Mouse (Mus musculus): ENCODE data around the gene Pts.

- TF ChIP-seq POLR2A (IDR thresholded peaks at IDR 0.05; ENCODE audit: borderline replicate concordance, insufficient read depth, low read length), result no peak
- no peak for TF ChIP-seq CTCF (IDR thresholded peaks at IDR 0.05; ENCODE audit: borderline replicate concordance, insufficient read depth, low read depth, low read length)
Measured at GRCm38 (mm10) chr9:50498815-50499214, 29.7 kb downstream of the Pts start.
